Mouse (Mus musculus) limb, embryonic 14.5 days (tissue): ENCODE measurements around the gene Fshr. TPM values are rescaled to one million over a fixed set of nuclear protein-coding genes. Genes with fewer than 3 reads are reported as not detected.
"Not testable (repeated sequence)": the region's sequence is repeated elsewhere in the genome, so short reads cannot be mapped to it uniquely, and the experiment has no call there.

Source experiments
- ATAC-seq: fragments of 200-750 bp; cut with Nextera tagmentation; 2 replicates; pipeline ENCODE4 v1.8.0; 2017; ENCODE audit warnings: low read depth, moderate number of reproducible peaks, moderate TSS enrichment; ENCODE audit not compliant: low FRiP score
- DNase-seq: peaks from one replicate; pipeline ENCODE4 v3.0.0-alpha.2; 2015; ENCODE audit warnings: low spot score
- H3K27ac ChIP-seq: fragments of 300-500 bp; sonication (generic); replicated peaks from 2 replicates; pipeline ENCODE4 v1.5.1; 2014; ENCODE audit warnings: low read depth, mild to moderate bottlenecking, low read length, moderate library complexity, mixed read lengths
- H3K27me3 ChIP-seq: fragments of 300-500 bp; sonication (generic); 2 replicates; pipeline ENCODE4 v1.6.1; 2014; ENCODE audit warnings: low read length, mixed read lengths; ENCODE audit not compliant: control insufficient read depth, insufficient read depth
- H3K36me3 ChIP-seq: fragments of 300-500 bp; sonication (generic); 2 replicates; pipeline ENCODE4 v1.6.1; 2014; ENCODE audit warnings: mild to moderate bottlenecking, low read length, moderate library complexity, mixed read lengths; ENCODE audit not compliant: control insufficient read depth, insufficient read depth
- H3K4me1 ChIP-seq: fragments of 300-500 bp; sonication (generic); 2 replicates; pipeline ENCODE4 v1.6.1; 2014; ENCODE audit warnings: antibody characterized with exemption, low read length, mixed read lengths; ENCODE audit not compliant: control insufficient read depth, insufficient read depth
- H3K4me2 ChIP-seq: fragments of 300-500 bp; sonication (generic); replicated peaks from 2 replicates; pipeline ENCODE4 v1.6.1; 2014; ENCODE audit warnings: low read depth, mild to moderate bottlenecking, low read length, moderate library complexity; ENCODE audit not compliant: severe bottlenecking
- H3K4me3 ChIP-seq: fragments of 300-500 bp; sonication (generic); replicated peaks from 2 replicates; pipeline ENCODE4 v1.5.1; 2014; ENCODE audit warnings: low read length
- H3K9ac ChIP-seq: fragments of 300-500 bp; sonication (generic); 2 replicates; pipeline ENCODE4 v1.6.1; 2014; ENCODE audit warnings: mild to moderate bottlenecking, low read depth, low read length, moderate library complexity; ENCODE audit not compliant: severe bottlenecking
- H3K9me3 ChIP-seq: fragments of 300-500 bp; sonication (generic); 2 replicates; pipeline ENCODE4 v1.6.1; 2016; ENCODE audit warnings: low read length; ENCODE audit not compliant: control insufficient read depth
- POLR2A ChIP-seq: fragments of 200-500 bp; IDR thresholded peaks from 2 replicates; pipeline ENCODE4 v1.8.0; 2012; ENCODE audit warnings: inconsistent platforms, mild to moderate bottlenecking, moderate library complexity, borderline replicate concordance; ENCODE audit not compliant: insufficient read depth, insufficient read length; ENCODE audit errors: extremely low read depth
- WGBS: fragments of 180-500 bp; shearing (Covaris S2); extraction: QIAGEN DNeasy Blood & Tissue Kit; methylation state at CpG from one replicate; pipeline ENCODE4 v1.1.7; 2014; 5-methylcytosine and 5-hydroxymethylcytosine counted together
- polyA plus RNA-seq, 2 experiments: library from polyadenylated mRNA; depleted of rRNA in 1 of 2; stranded (reverse) in 1 of 2; unstranded in 1 of 2; fragments of >200 nt; fragmentation: Nextera tagmentation in 1 of 2; extraction: Ambion mirVana in 1 of 2; gene quantifications; 2 replicates each; pipeline versions ENCODE4 v1.2.1 to v1.2.3; 2012 to 2014

Fshr gene
- polyA plus RNA-seq, 2 experiments, result not detected

- ATAC-seq (no peak), DNase-seq (no peak)
- no peak overlapping the region for H3K27ac ChIP-seq
- no peak overlapping the region for H3K4me2 ChIP-seq
- no peak overlapping the region for H3K9ac ChIP-seq
- no peaks in the 10 kb centered on the region for H3K9me3 ChIP-seq
- no peaks in the 10 kb centered on the region for H3K27me3 ChIP-seq
- WGBS, result 95% methylated on average over 6 of the region's 6 CpGs
- no peaks in the 10 kb centered on the region for H3K4me1 ChIP-seq
- no peaks in the 10 kb centered on the region for H3K36me3 ChIP-seq
- no peak overlapping the region for H3K4me3 ChIP-seq
- TF ChIP-seq POLR2A, result no peak
These were observed 55.7 kb downstream of the Fshr start for GRCm38 (mm10) chr17:89144806-89145205.

GRCm38 (mm10) chr17:89120023-89120422, 80.5 kb downstream of the Fshr start:
- Histone ChIP-seq H3K36me3 (no peaks in the 10 kb centered on the region), H3K9ac (no peak overlapping the region), H3K9me3 (no peaks in the 10 kb centered on the region), H3K4me2 (no peak overlapping the region), H3K27me3 (no peaks in the 10 kb centered on the region), H3K4me3 (no peak overlapping the region), H3K4me1 (no peaks in the 10 kb centered on the region), H3K27ac (no peak overlapping the region)
- ATAC-seq (no peak), DNase-seq (no peak)
- WGBS, result 48% methylated on average over 2 of the region's 2 CpGs
- no peak for TF ChIP-seq POLR2A

- Histone ChIP-seq H3K9ac (no peak overlapping the region), H3K27ac (no peak overlapping the region), H3K4me3 (no peak overlapping the region), H3K36me3 (no peaks in the 10 kb centered on the region), H3K27me3 (no peaks in the 10 kb centered on the region), H3K4me1 (no peaks in the 10 kb centered on the region), H3K4me2 (no peak overlapping the region), H3K9me3 (no peaks in the 10 kb centered on the region)
- ATAC-seq (no peak), DNase-seq (no peak)
- TF ChIP-seq POLR2A, result no peak
- 75% methylated on average over 2 of the region's 2 CpGs for WGBS
These were observed 81.2 kb downstream of the Fshr start for GRCm38 (mm10) chr17:89119250-89119649.

GRCm38 (mm10) chr17:89113944-89114343, 86.5 kb downstream of the Fshr start:
- no peak overlapping the region for H3K4me2 ChIP-seq
- ATAC-seq, result no peak

GRCm38 (mm10) chr17:89100719-89101350, 99.6 kb downstream of the Fshr start:
- Histone ChIP-seq H3K9ac (no peak overlapping the region), H3K27me3 (no peaks in the 10 kb centered on the region), H3K4me2 (no peak overlapping the region), H3K27ac (no peak overlapping the region), H3K9me3 (no peaks in the 10 kb centered on the region), H3K36me3 (no peaks in the 10 kb centered on the region), H3K4me1 (no peaks in the 10 kb centered on the region), H3K4me3 (no peak overlapping the region)
- ATAC-seq, result no peak
- no peak for TF ChIP-seq POLR2A
- no peak for DNase-seq
- WGBS, result 82% methylated on average over 5 of the region's 5 CpGs

More at GRCm38 (mm10) chr17:89113944-89114343, 86.5 kb downstream of the Fshr start:
- H3K4me1 ChIP-seq, result no peaks in the 10 kb centered on the region
- no peak overlapping the region for H3K4me3 ChIP-seq
- H3K27me3 ChIP-seq, result no peaks in the 10 kb centered on the region
- no peak for DNase-seq
- no peak overlapping the region for H3K9ac ChIP-seq
- no peaks in the 10 kb centered on the region for H3K36me3 ChIP-seq
- H3K27ac ChIP-seq, result no peak overlapping the region
- TF ChIP-seq POLR2A, result no peak
- no peaks in the 10 kb centered on the region for H3K9me3 ChIP-seq

- not testable (repeated sequence) for H3K4me1 ChIP-seq, H3K27ac ChIP-seq, H3K4me3 ChIP-seq, H3K36me3 ChIP-seq, DNase-seq, ATAC-seq, H3K9ac ChIP-seq, H3K4me2 ChIP-seq, H3K27me3 ChIP-seq, H3K9me3 ChIP-seq
- WGBS, result 80% methylated on average over 1 of the region's 1 CpGs
These were observed 100.7 kb downstream of the Fshr start for GRCm38 (mm10) chr17:89099733-89100132.
